In genomic region chrX:53056627-53057026, GRCm38 (mm10) we compare ENCODE assay signal across 8 mouse cellular contexts.
A peak's percentile ranks its signal among the peaks of the same experiment; 100 is the strongest.
DNase-seq lines count a peak whose midpoint lies in the region; ATAC-seq and TF ChIP-seq lines count a peak whose summit lies in the region.

No protein-coding gene starts in this region.

- peak; percentile 34 for ATAC-seq in lung, postnatal 0 days

- peak overlapping the region; percentile 54 for H3K4me2 ChIP-seq in lung, postnatal 0 days (replicated peaks; ENCODE audit: low read depth, low read length)

- H3K4me3 ChIP-seq in gastrocnemius, adult 2 months = peak overlapping the region; percentile 78
- peak overlapping the region; percentile 61 for H3K4me3 ChIP-seq in bone marrow macrophage, adult 2 months (ENCODE audit: insufficient read depth, low read length)
- H3K4me3 ChIP-seq in lung, postnatal 0 days (ENCODE audit: low read depth, low read length) = peak overlapping the region; percentile 58

- H3K27ac ChIP-seq in gastrocnemius, adult 2 months = peak overlapping the region; percentile 82
- peak overlapping the region; percentile 81 for H3K27ac ChIP-seq in bone marrow macrophage, adult 2 months (ENCODE audit: insufficient read depth, low read depth, low read length)
- peak overlapping the region; percentile 95 for H3K27ac ChIP-seq in lung, postnatal 0 days (ENCODE audit: low read length)

- H3K36me3 ChIP-seq in lung, postnatal 0 days (ENCODE audit: insufficient read depth, low read length) = no peaks in the 10 kb centered on the region

- intact Hi-C loops in gastrocnemius, adult 2 months (cut with DNase I) = loop anchor here (5.0 to 10.0 kb wide), 3 partner anchors 58 to 176 kb away; no protein-coding TSS in a partner anchor

- peak; percentile 50 for DNase-seq in gastrocnemius, adult 2 months
- no peak for DNase-seq in gastrocnemius, postnatal 25 days
- peak; percentile 29 to 48 for DNase-seq in heart, adult 9 months (ENCODE audit: low spot score in 2 of 2)
- peak; percentile 41 for DNase-seq in kidney, adult 9 months
- peak; percentile 56 for DNase-seq in lung, postnatal 0 days (ENCODE audit: low spot score)
- peak; percentile 3 for DNase-seq in skeletal muscle tissue, adult 2 months (ENCODE audit: low read depth, low spot score)
- no peak for DNase-seq in ovary, adult 18-20 months (ENCODE audit: low spot score)

- H3K4me1 ChIP-seq in bone marrow macrophage, adult 2 months (ENCODE audit: control insufficient read depth, insufficient read depth, low read length) = peaks cover 5% of the 10 kb centered on the region
- H3K4me1 ChIP-seq in lung, postnatal 0 days (ENCODE audit: insufficient read depth, low read depth, low read length) = no peaks in the 10 kb centered on the region; the same call in 1 of the 2 replicates

- TF ChIP-seq EP300 in lung, postnatal 0 days (IDR thresholded peaks at IDR 0.05) = no peak

- 14% methylated on average over 20 of the region's 33 CpGs for WGBS in lung, postnatal 0 days

- no peak for TF ChIP-seq POLR2A in bone marrow macrophage, adult 2 months (IDR thresholded peaks at IDR 0.05; ENCODE audit: borderline replicate concordance, low read depth, low read length)

- TF ChIP-seq CTCF in gastrocnemius, adult 2 months (IDR thresholded peaks at IDR 0.05) = no peak
- no peak for TF ChIP-seq CTCF in bone marrow macrophage, adult 2 months (IDR thresholded peaks at IDR 0.05; ENCODE audit: low read depth, low read length)
- no peak for TF ChIP-seq CTCF in lung, postnatal 0 days (IDR thresholded peaks at IDR 0.05)

- H3K9me3 ChIP-seq in lung, postnatal 0 days (ENCODE audit: low read length) = no peaks in the 10 kb centered on the region

- H3K9ac ChIP-seq in lung, postnatal 0 days (replicated peaks; ENCODE audit: low read depth) = peak overlapping the region; percentile 74

- H3K27me3 ChIP-seq in lung, postnatal 0 days (replicated peaks; ENCODE audit: insufficient read depth, low read length) = no peaks in the 10 kb centered on the region

Comparison
In these comparisons a context has a peak if more than half of its experiments do, and no peak if none do; other contexts are left out.
1. DNase-seq: peak in gastrocnemius, adult 2 months (single experiment), heart, adult 9 months (2 of 2), kidney, adult 9 months (single experiment), lung, postnatal 0 days (single experiment) and skeletal muscle tissue, adult 2 months (single experiment); none in gastrocnemius, postnatal 25 days (single experiment) and ovary, adult 18-20 months (single experiment).
2. Peak in every context shown above with its lines, with median percentiles within 50 percentile points of each other: H3K27ac ChIP-seq and H3K4me3 ChIP-seq.